Mouse (Mus musculus) neural tube, embryonic 10.5 days (tissue): ENCODE results near the gene Defb28.

ENCODE experiments used
- DNase-seq: peaks from one replicate; pipeline ENCODE4 v3.0.0-alpha.2; 2017; ENCODE audit warnings: low spot score; ENCODE audit errors: extremely low spot score

The Defb28 gene

GRCm38 (mm10) chr2:152556655-152557054, 38.6 kb downstream of the Defb28 start:
- DNase-seq = no peak

- no peak for DNase-seq
These were observed 51.0 kb downstream of the Defb28 start, which contains the start of gene Gm17416 for GRCm38 (mm10) chr2:152569038-152569437. Gene Gm17416 (plus strand): TSS chr2:152569338.

GRCm38 (mm10) chr2:152569881-152570280, 51.8 kb downstream of the Defb28 start:
- DNase-seq = no peak

GRCm38 (mm10) chr2:152570313-152570712, 52.3 kb downstream of the Defb28 start:
- DNase-seq = no peak
